Mouse (Mus musculus) stomach, postnatal 0 days (tissue): ENCODE measurements around the gene Mcoln2.

ENCODE experiments used
- CTCF ChIP-seq: IDR thresholded peaks from 2 replicates; pipeline ENCODE4 v1.5.1; 2016; ENCODE audit warnings: antibody characterized with exemption, low read depth, mild to moderate bottlenecking, moderate library complexity
- EP300 ChIP-seq: optimal IDR thresholded peaks from 2 replicates; pipeline ENCODE3; 2016; ENCODE audit warnings: antibody characterized with exemption

- no peak for TF ChIP-seq CTCF
- TF ChIP-seq EP300, result no peak
These were observed 8.4 kb downstream of the Mcoln2 start for GRCm38 (mm10) chr3:146158039-146158438.
